Mouse (Mus musculus) Patski (cell line): Measurements from ENCODE around the gene Armc10. TPM values are rescaled to one million over a fixed set of nuclear protein-coding genes. Genes with fewer than 3 reads are reported as not detected.

Experiments
- ATAC-seq: fragments of 100-300 bp; one replicate; pipeline ENCODE4 v1.8.0; 2021
- CTCF ChIA-PET: fragments of 350-600 bp; sonication (Branson Sonifier 250); formaldehyde crosslinking; loops from one replicate; lab custom pipeline; 2022; ENCODE audit warnings: inconsistent platforms; lab: Charles Lee
- POLR2A ChIA-PET: fragments of 350-600 bp; sonication (Branson Sonifier 250); formaldehyde crosslinking; loops from one replicate; lab custom pipeline; 2022; ENCODE audit warnings: antibody characterized with exemption, inconsistent platforms; lab: Charles Lee
- DNase-seq: peaks from one replicate; pipeline ENCODE4 v3.0.0-alpha.2; 2011; ENCODE audit warnings: low read depth, low spot score
- H3K27me3 ChIP-seq: fragments of 371-371 bp; one replicate; pipeline ENCODE4 v1.5.1; 2021
- CTCF ChIP-seq: fragments of 100-300 bp; IDR thresholded peaks from one replicate; pipeline ENCODE4 v1.5.1; 2021
- in situ Hi-C: fragments of 300-500 bp; cut with MboI; formaldehyde crosslinking; loops from 3 replicates; pipeline ENCODE4 v1.11.1; 2018; ENCODE audit warnings: low pct_unique_long_range_greater_than_20kb, mixed read lengths
- polyA plus RNA-seq: library from polyadenylated mRNA; unstranded; gene quantifications from one replicate; pipeline ENCODE4 v1.2.3, GENCODE M21; 2021

Gene Armc10
- polyA plus RNA-seq, 1 experiment from 2014 or later, result 42.2 TPM

DNA sequence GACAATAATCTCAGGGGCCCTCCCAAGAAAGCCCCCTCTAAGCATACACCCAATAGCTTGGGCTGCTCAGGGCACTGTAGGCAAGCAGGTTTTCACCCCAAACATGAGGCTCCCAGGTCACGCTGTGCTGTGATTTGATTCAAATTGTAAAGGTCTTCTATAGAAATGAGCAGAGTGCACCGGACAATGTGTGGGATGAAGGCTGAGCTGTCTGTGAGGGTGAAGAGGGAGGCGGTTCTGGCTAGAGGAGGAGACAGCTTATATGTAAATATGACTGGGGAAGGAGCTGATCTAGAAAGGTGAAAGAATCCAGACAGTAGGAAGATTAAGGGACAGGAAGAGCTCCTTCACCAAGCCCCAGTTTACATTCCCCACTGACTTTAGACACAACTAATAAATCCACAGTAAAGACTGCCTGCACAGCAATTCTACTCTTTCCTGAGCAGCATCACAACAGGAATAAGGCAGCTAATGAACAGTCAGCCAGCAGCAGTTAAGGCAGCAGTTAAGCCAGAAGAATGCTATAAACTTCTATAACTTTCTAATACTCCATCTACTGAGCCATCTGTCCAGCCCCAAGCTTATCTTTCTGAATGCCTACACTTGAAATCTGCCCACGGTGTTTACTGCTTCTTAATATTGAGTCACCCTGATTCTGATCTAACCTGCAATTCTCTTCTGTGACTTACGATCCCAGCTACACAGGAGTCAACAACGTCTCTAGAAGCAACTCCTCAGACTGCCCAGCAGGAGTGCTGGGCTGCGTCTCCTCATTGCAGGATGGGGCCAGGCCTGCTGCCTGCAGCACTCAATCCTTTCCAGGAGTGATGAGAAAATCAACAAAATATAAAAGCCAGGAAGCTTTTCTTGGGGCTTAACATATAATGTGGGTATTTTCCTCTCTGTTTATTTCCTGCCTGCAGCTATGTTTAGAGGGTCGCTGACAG is 21.9 kb downstream of the Armc10 start:
- ATAC-seq, result no peak
- no peaks in the 10 kb centered on the region for H3K27me3 ChIP-seq
- no peak for TF ChIP-seq CTCF
- in situ Hi-C loops, result no loop called here
- no peak for DNase-seq
- POLR2A ChIA-PET, result no interaction called here
- CTCF ChIA-PET, result interaction anchor here (1.0 to 1.6 kb wide), 4 partner anchors 10 to 67 kb away, joined by 3 to 4 read pairs (median 3); no protein-coding TSS in a partner anchor

DNA sequence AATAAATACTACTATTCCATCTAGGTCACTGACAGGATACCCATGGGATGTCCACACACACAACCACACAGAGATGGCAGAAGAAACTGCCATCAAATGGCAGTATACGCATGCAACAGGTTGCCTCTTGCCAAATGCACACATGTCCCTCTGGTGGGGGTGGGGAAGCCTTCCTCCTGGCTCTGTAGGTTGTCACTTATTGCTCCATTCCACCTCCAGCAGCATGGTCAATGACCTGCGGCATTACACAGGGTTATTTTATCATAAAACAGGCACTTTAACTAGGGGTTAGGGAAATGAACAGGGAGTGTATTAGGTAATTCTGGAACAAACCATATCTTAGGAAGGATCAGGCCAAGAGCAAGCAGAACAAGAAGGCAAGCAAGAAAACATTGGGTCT is 23.7 kb downstream of the Armc10 start:
- in situ Hi-C loops, result no loop called here

DNA sequence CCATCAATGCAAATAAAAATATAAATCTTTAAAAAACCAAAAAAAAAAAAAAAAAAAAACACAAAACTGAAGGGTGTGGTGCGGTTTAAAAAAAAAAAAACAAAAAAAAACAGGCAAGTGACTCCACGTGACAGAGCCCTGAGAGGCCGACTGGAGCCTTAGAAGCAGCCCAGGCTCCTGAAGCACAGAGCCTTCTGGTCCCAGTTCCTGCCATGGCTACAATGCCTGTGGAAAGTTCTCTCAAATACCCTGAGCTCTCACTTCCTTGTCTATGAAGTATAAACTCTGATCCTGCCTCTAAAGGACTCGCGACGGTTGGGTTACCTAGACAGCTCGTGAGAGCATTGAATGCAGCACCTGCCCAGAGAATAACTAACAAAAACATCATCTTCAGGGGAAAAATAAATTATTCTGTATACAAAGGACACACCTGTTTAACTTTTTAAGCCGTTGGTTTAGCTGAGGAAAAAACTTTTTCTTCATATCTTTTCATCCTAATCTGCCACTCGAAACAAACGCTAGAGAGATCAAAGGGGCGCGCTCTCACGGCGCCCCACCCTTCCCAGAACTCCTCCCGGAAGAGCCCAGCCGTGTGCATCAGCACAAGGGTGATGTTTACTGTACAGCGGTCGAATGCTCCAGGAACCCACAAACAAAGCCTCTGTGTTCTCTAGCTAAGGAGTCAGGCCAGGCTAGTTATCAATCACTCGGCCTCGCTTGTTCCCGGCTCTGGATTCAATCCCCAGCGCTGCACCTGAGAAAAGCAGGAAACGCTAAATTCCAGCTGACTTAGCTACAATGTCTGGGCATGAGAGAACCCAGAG is 27.4 kb downstream of the Armc10 start:
- DNase-seq (no peak), ATAC-seq (no peak)
- ChIA-PET CTCF (interaction anchor here (1.2 kb wide), 2 partner anchors 59 to 63 kb away, joined by 3 to 4 read pairs; no protein-coding TSS in a partner anchor), POLR2A (no interaction called here)
- in situ Hi-C loops, result no loop called here
- no peak for TF ChIP-seq CTCF
- H3K27me3 ChIP-seq, result no peaks in the 10 kb centered on the region

More for the DNA sequence above, 23.7 kb downstream of the Armc10 start:
- H3K27me3 ChIP-seq, result no peaks in the 10 kb centered on the region
- no peak for DNase-seq
- no peak for ATAC-seq
- no peak for TF ChIP-seq CTCF
- CTCF ChIA-PET, result interaction anchor here (1.1 kb wide), 1 partner anchor 67 kb away, joined by 3 read pairs; the partner anchor contains the start of gene Pmpcb
- POLR2A ChIA-PET, result no interaction called here

DNA sequence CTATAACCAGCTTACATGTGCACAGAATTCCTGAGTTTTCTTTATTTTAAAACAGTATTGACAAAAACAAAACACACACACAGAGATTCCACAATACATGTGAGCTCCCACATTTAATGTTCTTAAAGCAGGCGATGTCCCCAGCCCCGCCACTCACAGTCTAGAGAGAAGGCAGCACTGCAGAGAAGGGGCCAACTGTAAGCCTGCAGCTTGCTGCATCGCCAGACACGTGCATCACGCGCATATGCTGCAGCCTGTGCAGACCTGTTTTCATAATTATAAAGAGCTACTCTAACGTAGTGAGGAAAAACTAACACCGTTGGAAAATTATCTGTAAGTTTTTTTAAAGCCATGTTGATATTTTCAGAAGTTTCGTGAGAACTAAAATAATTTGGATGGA is 28.1 kb downstream of the Armc10 start:
- POLR2A ChIA-PET, result no interaction called here
- TF ChIP-seq CTCF, result no peak
- ATAC-seq (no peak), DNase-seq (no peak)
- CTCF ChIA-PET, result interaction anchor here (1.2 to 2.9 kb wide), 2 partner anchors 58 to 62 kb away, joined by 3 to 12 read pairs; no protein-coding TSS in a partner anchor
- no peaks in the 10 kb centered on the region for H3K27me3 ChIP-seq
- in situ Hi-C loops, result no loop called here

DNA sequence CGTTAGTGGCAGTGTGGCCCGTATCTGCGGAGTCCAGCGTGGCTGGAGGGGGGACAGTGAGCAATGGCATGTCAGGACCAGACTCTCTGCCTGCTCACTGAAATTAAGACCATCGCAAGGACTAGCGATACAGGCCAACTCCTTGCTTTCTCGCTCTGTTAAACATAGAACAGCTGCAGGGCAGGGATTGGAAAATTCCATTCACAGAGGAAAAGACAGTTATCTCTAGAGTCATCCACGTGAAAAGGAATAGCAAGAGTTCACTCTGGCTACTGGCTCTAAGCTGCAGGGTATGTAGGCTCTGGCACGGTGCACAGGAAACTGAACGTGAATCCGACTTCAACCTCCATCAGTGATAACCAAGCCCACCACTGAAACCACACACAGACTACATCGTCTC is 29.4 kb downstream of the Armc10 start:
- no peak for TF ChIP-seq CTCF
- in situ Hi-C loops, result no loop called here
- DNase-seq (no peak), ATAC-seq (peak; percentile 87)
- no peaks in the 10 kb centered on the region for H3K27me3 ChIP-seq
- POLR2A ChIA-PET, result interaction anchor here (1.5 kb wide), 1 partner anchor 11 kb away, joined by 3 read pairs; no protein-coding TSS in a partner anchor
- CTCF ChIA-PET, result interaction anchor here (2.9 kb wide), 1 partner anchor 61 kb away, joined by 12 read pairs; no protein-coding TSS in a partner anchor

DNA sequence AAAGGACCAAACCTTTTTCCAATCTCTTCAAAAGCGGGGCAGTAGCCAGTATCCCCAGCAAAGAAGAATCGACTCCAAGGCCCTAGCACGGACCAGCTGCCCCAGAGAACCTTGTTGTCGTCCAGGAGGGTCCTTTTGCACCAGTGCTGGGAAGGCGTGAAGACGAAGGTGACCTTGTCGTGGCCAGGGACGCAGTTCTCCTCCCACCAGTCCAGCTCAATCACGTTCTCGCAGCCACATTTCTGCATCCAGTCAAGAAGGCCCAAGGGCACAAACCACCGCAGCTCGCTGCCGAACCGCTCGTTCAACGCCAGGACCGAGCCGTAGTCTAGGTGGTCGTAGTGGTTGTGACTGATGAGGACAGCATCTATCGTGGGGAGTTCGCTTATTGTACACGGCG is 29.9 kb downstream of the Armc10 start:
- ChIA-PET POLR2A (interaction anchor here (1.5 kb wide), 1 partner anchor 11 kb away, joined by 3 read pairs; no protein-coding TSS in a partner anchor), CTCF (interaction anchor here (0.6 to 2.9 kb wide), 2 partner anchors 60 to 100 kb away, joined by 3 to 12 read pairs; no protein-coding TSS in a partner anchor)
- DNase-seq (no peak), ATAC-seq (no peak)
- TF ChIP-seq CTCF, result no peak
- in situ Hi-C loops, result no loop called here
- no peaks in the 10 kb centered on the region for H3K27me3 ChIP-seq

DNA sequence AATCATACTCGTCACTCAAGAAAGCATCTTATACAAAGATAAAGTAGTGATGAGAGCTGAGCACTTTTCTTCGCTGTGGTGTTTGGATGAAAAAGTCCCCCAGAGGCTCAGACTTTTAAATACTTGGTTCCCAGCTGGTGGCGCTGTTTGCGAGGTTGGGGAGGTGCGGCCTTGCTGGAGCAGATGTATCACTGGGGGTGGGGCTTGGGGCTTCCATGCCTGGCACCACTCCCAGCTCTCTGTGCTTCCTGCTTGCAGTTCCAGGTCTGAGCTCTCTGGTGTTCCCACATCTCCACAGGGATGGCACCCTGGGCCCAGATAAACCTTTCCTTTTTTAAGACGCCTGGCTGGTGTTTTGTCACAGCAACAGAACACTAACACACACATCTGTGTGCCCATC is 32.3 kb downstream of the Armc10 start:
- POLR2A ChIA-PET, result no interaction called here
- ATAC-seq, result no peak
- no peak for TF ChIP-seq CTCF
- in situ Hi-C loops, result no loop called here
- DNase-seq, result no peak
- no peaks in the 10 kb centered on the region for H3K27me3 ChIP-seq
- CTCF ChIA-PET, result interaction anchor here (1.2 to 1.4 kb wide), 2 partner anchors 10 to 14 kb away, joined by 3 read pairs; no protein-coding TSS in a partner anchor

DNA sequence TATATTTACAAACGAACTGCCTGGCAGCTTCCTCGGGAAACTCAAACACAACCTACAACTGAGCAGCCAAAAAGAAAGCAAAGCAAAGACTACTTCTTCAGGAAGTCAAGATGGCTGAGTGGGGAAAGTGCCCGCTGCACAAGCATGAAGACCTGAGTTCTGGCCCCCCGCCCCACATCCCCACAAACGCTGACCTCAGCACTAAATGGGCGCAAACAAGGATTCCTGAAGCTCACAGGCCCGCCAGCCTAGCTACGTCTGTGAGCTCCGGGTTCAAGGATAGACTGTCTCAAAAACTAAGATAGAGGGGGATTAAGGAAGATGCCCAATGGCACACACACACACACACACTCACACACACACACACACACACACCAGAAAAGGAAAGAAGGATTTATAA is 32.8 kb downstream of the Armc10 start:
- no peaks in the 10 kb centered on the region for H3K27me3 ChIP-seq
- POLR2A ChIA-PET, result no interaction called here
- DNase-seq (no peak), ATAC-seq (no peak)
- in situ Hi-C loops, result no loop called here
- CTCF ChIA-PET, result interaction anchor here (1.2 to 1.4 kb wide), 2 partner anchors 10 to 14 kb away, joined by 3 read pairs; no protein-coding TSS in a partner anchor
- TF ChIP-seq CTCF, result no peak

DNA sequence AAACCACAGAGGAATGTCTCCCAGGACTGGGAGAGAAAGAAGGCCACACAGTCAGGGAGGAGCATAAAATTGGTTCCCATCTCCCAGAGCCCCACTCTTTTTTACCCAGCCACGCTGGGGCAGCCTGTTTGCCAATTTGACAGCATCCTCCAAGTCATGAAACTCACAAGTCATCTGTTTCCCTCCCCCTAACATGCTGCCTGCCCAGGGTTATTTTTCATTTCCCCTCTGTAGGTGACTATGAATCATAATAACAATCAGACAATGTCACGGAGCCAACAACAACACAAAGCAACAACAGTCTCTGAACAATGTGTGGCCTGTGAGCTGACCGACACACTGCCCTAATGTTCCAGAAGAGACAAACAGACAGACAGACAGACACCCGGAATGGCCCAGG is 34.4 kb downstream of the Armc10 start:
- ATAC-seq (no peak), DNase-seq (no peak)
- POLR2A ChIA-PET, result no interaction called here
- CTCF ChIA-PET, result no interaction called here
- no peak for TF ChIP-seq CTCF
- in situ Hi-C loops, result no loop called here
- no peaks in the 10 kb centered on the region for H3K27me3 ChIP-seq

DNA sequence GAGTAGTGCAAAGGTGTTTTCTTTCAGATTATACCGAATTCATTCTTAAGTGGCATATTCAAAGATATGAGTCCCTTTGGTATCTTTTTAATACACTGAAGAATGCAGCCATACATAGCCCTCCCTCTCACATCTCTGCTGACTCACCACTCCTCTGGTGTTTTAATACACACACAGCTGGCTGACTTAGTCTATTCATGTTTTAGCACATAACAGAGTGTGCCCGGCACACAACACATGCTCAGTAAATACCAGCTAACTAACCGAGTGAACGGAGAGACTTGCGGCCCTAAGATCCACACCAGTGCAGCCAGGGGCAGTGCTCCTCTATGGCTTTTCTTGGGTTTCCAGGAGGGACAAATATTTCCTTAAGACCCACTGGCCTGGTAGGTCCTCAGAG is 35.3 kb downstream of the Armc10 start:
- in situ Hi-C loops, result no loop called here
- TF ChIP-seq CTCF, result no peak
- CTCF ChIA-PET, result interaction anchor here (0.9 to 1.2 kb wide), 2 partner anchors 13 to 16 kb away, joined by 3 read pairs; no protein-coding TSS in a partner anchor
- no peaks in the 10 kb centered on the region for H3K27me3 ChIP-seq
- no peak for DNase-seq
- POLR2A ChIA-PET, result no interaction called here
- peak; percentile 44 for ATAC-seq
